Mouse (Mus musculus) stomach, postnatal 0 days (tissue): ENCODE data around the gene Hdhd5. TPM values are rescaled to one million over a fixed set of nuclear protein-coding genes. Genes with fewer than 3 reads are reported as not detected.

Experiments used
- ATAC-seq: fragments of 200-750 bp; cut with Nextera tagmentation; 2 replicates; pipeline ENCODE4 v1.8.0; 2017; ENCODE audit not compliant: low FRiP score, low TSS enrichment
- DNase-seq: peaks from one replicate; pipeline ENCODE4 v3.0.0-alpha.2; 2016; ENCODE audit warnings: low spot score
- H3K27ac ChIP-seq: fragments of 300-500 bp; sonication (generic); replicated peaks from 2 replicates; pipeline ENCODE4 v1.5.1; 2014; ENCODE audit warnings: mild to moderate bottlenecking, control low read depth
- H3K27me3 ChIP-seq: fragments of 300-500 bp; sonication (generic); 2 replicates; pipeline ENCODE4 v1.6.1; 2014; ENCODE audit warnings: low read length; ENCODE audit not compliant: control insufficient read depth, insufficient read depth
- H3K36me3 ChIP-seq: fragments of 300-500 bp; sonication (generic); 2 replicates; pipeline ENCODE4 v1.6.1; 2014; ENCODE audit warnings: low read length, mixed read lengths; ENCODE audit not compliant: control insufficient read depth, insufficient read depth
- H3K4me1 ChIP-seq: fragments of 300-500 bp; sonication (generic); replicated peaks from 2 replicates; pipeline ENCODE4 v1.6.1; 2014; ENCODE audit warnings: antibody characterized with exemption; ENCODE audit not compliant: control insufficient read depth, insufficient read depth
- H3K4me2 ChIP-seq: fragments of 300-500 bp; sonication (generic); replicated peaks from 2 replicates; pipeline ENCODE4 v1.6.1; 2014; ENCODE audit warnings: low read depth, mild to moderate bottlenecking, control low read depth, moderate library complexity
- H3K4me3 ChIP-seq: fragments of 300-500 bp; sonication (generic); 2 replicates; pipeline ENCODE4 v1.5.1; 2014; ENCODE audit warnings: low read depth, low read length, control low read depth
- H3K9ac ChIP-seq: fragments of 300-500 bp; sonication (generic); 2 replicates; pipeline ENCODE4 v1.6.1; 2014; ENCODE audit warnings: mild to moderate bottlenecking, low read length, control low read depth, mixed read lengths
- H3K9me3 ChIP-seq: fragments of 300-500 bp; sonication (generic); 2 replicates; pipeline ENCODE4 v1.6.1; 2016; ENCODE audit warnings: low read length; ENCODE audit not compliant: control insufficient read depth
- CTCF ChIP-seq: IDR thresholded peaks from 2 replicates; pipeline ENCODE4 v1.5.1; 2016; ENCODE audit warnings: antibody characterized with exemption, low read depth, mild to moderate bottlenecking, moderate library complexity
- EP300 ChIP-seq: optimal IDR thresholded peaks from 2 replicates; pipeline ENCODE3; 2016; ENCODE audit warnings: antibody characterized with exemption
- WGBS: fragments of 180-500 bp; shearing (Covaris S2); extraction: QIAGEN DNeasy Blood & Tissue Kit; methylation state at CpG from one replicate; pipeline ENCODE4 v1.1.7; 2014; 5-methylcytosine and 5-hydroxymethylcytosine counted together
- polyA plus RNA-seq: library from polyadenylated mRNA; unstranded; fragments of >200 nt; fragmentation: Nextera tagmentation; extraction: Ambion mirVana; gene quantifications from 2 replicates; pipeline ENCODE4 v1.2.1, GENCODE M21; 2015

Hdhd5 gene
- polyA plus RNA-seq, 1 experiment from 2014 or later: 8.5 TPM

DNA sequence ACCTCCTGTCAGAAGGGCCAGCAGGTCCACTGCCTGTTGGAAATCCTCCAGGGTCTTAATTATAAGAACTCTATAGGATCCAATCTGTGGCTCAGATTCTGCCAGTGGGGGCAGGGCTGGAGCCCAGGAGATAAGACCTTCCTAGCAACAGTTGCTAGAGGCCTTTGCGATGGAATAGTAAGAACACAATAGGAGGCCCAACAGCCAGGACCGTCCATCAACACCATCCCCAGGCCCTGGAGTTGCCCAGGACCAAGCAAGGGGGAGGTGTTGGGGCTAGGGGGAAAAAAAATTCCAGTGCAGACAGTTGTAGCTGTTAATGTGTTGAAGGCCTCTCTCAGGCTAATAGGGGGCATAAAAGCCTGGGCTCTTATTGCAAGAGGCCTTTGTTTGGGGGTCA, 19.1 kb upstream of the Hdhd5 start:
- Histone ChIP-seq H3K4me1 (no peaks in the 10 kb centered on the region), H3K9me3 (no peaks in the 10 kb centered on the region), H3K4me3 (no peak overlapping the region), H3K27me3 (no peaks in the 10 kb centered on the region), H3K4me2 (no peak overlapping the region), H3K27ac (no peak overlapping the region), H3K9ac (no peak overlapping the region), H3K36me3 (no peaks in the 10 kb centered on the region)
- WGBS: 33% methylated on average over 2 of the region's 2 CpGs
- DNase-seq (no peak), ATAC-seq (no peak)
- TF ChIP-seq CTCF: no peak
- TF ChIP-seq EP300: no peak

DNA sequence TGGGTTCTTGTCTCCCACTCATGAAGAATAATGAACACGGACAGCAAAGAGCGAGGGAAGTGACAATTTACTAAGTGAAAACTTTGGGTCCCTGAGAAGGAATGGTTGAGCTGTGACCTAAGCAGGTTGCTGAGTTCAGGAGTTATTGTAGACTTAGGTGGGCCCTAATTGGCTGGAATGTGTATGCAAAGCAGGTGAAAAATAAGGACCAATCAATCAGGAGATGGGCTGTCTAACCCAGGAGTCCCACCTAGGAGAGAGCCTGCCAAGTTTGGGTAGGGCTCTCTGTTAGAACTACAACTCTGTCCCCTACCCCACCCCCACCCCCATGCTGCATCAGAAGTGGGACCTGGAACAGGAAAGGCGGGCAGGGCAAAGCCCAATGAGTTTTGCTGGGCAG, 17.5 kb upstream of the Hdhd5 start:
- Histone ChIP-seq H3K4me2 (no peak overlapping the region), H3K4me3 (no peak overlapping the region), H3K9ac (no peak overlapping the region), H3K27me3 (no peaks in the 10 kb centered on the region), H3K9me3 (no peaks in the 10 kb centered on the region), H3K36me3 (no peaks in the 10 kb centered on the region), H3K27ac (no peak overlapping the region), H3K4me1 (no peaks in the 10 kb centered on the region)
- ATAC-seq (no peak), DNase-seq (no peak)
- TF ChIP-seq EP300: no peak
- no peak for TF ChIP-seq CTCF
- WGBS: 90% methylated on average over 3 of the region's 3 CpGs

DNA sequence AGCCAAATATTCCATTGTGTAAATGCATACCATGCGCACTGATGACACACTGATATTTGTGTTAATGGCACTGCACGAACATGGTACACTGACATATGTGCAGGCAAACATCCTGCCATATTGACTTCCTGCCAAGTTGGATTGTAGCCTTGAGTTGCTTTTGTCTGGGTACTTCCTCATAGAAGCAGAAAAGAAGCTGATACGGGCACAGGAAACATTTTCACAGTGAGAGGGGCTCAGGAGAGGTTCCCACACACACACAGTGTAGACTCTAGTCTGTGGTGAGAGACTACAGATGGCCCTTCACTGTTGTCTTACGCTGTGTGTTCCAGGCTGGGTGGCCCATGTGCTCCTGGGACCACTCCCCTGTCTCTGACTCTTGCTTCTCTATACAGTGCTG, 15.9 kb upstream of the Hdhd5 start:
- ATAC-seq: no peak
- DNase-seq: no peak

DNA sequence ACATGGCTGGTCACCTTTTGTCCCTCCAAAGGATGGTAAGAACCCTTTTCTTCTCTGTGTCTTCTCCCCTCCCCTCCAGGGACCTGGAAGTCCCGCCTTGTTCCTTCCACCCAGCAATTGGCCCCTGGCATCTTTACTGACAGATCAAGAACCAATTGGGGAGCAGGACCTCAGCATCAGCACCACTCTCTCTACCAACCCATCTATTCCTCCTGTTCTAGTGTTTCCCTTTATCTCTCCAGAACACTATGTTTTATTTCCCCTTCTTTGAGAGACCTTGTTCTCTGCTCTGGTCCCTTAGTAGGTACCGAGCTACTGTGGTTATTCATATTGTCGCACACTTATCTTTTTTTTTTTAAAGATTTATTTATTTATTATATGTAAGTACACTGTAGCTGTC, 15.2 kb upstream of the Hdhd5 start:
- Histone ChIP-seq H3K9me3 (no peaks in the 10 kb centered on the region), H3K4me3 (no peak overlapping the region), H3K4me1 (no peaks in the 10 kb centered on the region), H3K27ac (no peak overlapping the region), H3K4me2 (no peak overlapping the region), H3K27me3 (no peaks in the 10 kb centered on the region), H3K9ac (no peak overlapping the region), H3K36me3 (no peaks in the 10 kb centered on the region)
- WGBS: 82% methylated on average over 3 of the region's 3 CpGs
- ATAC-seq: no peak
- no peak for TF ChIP-seq CTCF
- TF ChIP-seq EP300: no peak
- DNase-seq: no peak

More for the DNA sequence above, 15.9 kb upstream of the Hdhd5 start:
- Histone ChIP-seq H3K9me3 (no peaks in the 10 kb centered on the region), H3K4me1 (no peaks in the 10 kb centered on the region), H3K9ac (no peak overlapping the region), H3K4me2 (no peak overlapping the region), H3K27me3 (no peaks in the 10 kb centered on the region), H3K27ac (no peak overlapping the region), H3K4me3 (no peak overlapping the region), H3K36me3 (no peaks in the 10 kb centered on the region)
- 68% methylated on average over 4 of the region's 4 CpGs for WGBS
- TF ChIP-seq EP300: no peak
- no peak for TF ChIP-seq CTCF

DNA sequence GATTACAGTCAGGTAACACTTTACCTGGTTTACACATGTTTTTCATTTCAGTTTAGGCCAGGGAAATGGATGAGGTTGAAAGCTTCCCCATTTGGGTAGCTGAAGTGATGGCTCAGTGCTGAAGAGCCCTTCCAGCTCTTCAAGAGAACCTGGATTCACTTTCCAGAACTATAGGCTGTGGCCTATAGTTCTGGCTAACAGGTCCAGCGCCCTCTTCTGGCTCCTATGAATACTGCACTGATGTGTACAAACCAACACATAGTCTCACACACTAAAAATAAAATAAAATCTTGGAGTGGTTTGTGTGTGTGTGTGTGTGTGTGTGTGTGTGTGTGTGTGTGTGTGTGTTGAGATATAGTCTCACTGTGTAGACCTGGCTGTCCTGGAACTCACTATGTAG, 10.9 kb upstream of the Hdhd5 start:
- H3K27ac ChIP-seq: no peak overlapping the region
- H3K4me2 ChIP-seq: no peak overlapping the region
- H3K36me3 ChIP-seq: no peaks in the 10 kb centered on the region
- WGBS: 6% methylated on average over 1 of the region's 1 CpGs
- no peak overlapping the region for H3K4me3 ChIP-seq
- no peaks in the 10 kb centered on the region for H3K9me3 ChIP-seq
- no peak overlapping the region for H3K9ac ChIP-seq
- no peaks in the 10 kb centered on the region for H3K27me3 ChIP-seq
- no peak for DNase-seq
- no peak for ATAC-seq
- H3K4me1 ChIP-seq: no peaks in the 10 kb centered on the region
- TF ChIP-seq EP300: no peak
- TF ChIP-seq CTCF: peak; percentile 35

DNA sequence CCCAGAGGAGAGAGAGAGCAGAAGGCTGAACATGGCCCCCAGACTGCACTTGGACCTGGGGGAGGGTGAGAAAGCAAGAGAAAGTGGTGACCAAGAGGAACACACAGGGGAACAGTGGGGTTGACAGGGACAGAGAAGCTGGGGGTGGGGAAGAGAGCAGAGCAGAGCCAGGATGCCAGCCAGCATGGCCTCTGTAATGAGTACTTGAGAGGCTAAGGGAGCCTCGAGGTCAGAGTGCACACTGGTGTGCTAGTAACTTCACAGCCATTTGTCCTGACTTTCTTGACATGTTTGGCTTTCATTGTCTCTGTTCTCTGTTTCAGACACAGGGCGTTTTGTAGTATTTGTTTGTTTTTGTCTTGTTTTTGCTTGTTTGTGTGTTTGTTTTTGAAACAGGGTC, 10.3 kb upstream of the Hdhd5 start:
- Histone ChIP-seq H3K36me3 (no peaks in the 10 kb centered on the region), H3K9ac (no peak overlapping the region), H3K9me3 (no peaks in the 10 kb centered on the region), H3K4me2 (no peak overlapping the region), H3K27me3 (no peaks in the 10 kb centered on the region), H3K4me1 (no peaks in the 10 kb centered on the region), H3K27ac (no peak overlapping the region), H3K4me3 (no peak overlapping the region)
- 33% methylated on average over 2 of the region's 2 CpGs for WGBS
- DNase-seq (no peak), ATAC-seq (no peak)
- TF ChIP-seq CTCF: no peak
- no peak for TF ChIP-seq EP300
